Mouse (Mus musculus) activated CD4-positive, CD25-positive, alpha-beta regulatory T cell (primary cell): ENCODE results near the gene Fbxo47. TPM values are rescaled to one million over a fixed set of nuclear protein-coding genes. Genes with fewer than 3 reads are reported as not detected.

Source experiments
- polyA plus RNA-seq, 2 experiments: library from polyadenylated mRNA; unstranded; fragments of 100-300 nt; shearing (Covaris generic); gene quantifications; one replicate each; pipeline ENCODE4 v1.2.1; 2017

Fbxo47 gene
- under 1 TPM; 0.61 to 0.85 TPM for polyA plus RNA-seq

GRCm38 (mm10) chr11:97883918-97884600 is at the start of gene Fbxo47:
TSS of gene Fbxo47 (minus strand) at chr11:97884154.

DNA sequence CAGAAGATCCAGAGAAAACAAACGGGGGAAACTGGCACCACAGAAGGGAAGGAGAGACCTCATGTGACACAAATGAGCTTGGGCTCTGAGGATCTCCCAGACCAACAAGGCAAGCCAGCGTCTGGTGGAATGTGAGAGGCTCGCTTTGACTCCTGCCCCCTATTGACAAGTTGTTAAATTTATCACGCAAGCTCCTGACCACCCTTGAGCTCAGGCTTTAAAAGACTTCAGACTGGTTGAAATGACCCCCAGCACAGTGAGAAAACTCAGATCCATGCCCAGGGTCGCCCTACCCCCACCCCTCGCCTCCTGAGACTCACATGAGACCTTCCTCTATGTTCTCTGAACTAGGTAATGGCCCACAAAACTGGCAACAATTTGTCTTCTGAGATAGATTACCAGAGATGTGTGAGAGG is 43.4 kb downstream of the Fbxo47 start, which contains the start of gene B230217C12Rik:
Gene B230217C12Rik, plus strand, starts transcription at position 242 of the 416 bp plus-strand sequence.

Other genes with a start within 250 kb of the Fbxo47 start
- 10 to 100 TPM; 15.9 to 17.1 TPM for gene Mllt6, start 220.7 kb downstream of the Fbxo47 start, polyA plus RNA-seq
- gene Cisd3, start 198.3 kb downstream of the Fbxo47 start, polyA plus RNA-seq, result 100 to 1,000 TPM in 1 of 2 experiments, 10 to 100 TPM in 1; 92.2 to 123 TPM
- 1 to 10 TPM; 1.2 to 3.7 TPM for gene Pcgf2, start 183.7 kb downstream of the Fbxo47 start, polyA plus RNA-seq
- 100 to 1,000 TPM; 475 to 485 TPM for gene Psmb3, start 180.8 kb downstream of the Fbxo47 start, polyA plus RNA-seq
- 1 to 10 TPM; 1.5 to 4.1 TPM for gene Pip4k2b, start 139.4 kb downstream of the Fbxo47 start, polyA plus RNA-seq
- 10 to 100 TPM; 16.0 to 24.9 TPM for gene Cwc25, start 117.6 kb downstream of the Fbxo47 start, polyA plus RNA-seq
- not detected for gene 1700001P01Rik, start 108.2 kb downstream of the Fbxo47 start, polyA plus RNA-seq
- 100 to 1,000 TPM; 356 to 584 TPM for gene Rpl23, start 101.7 kb downstream of the Fbxo47 start, polyA plus RNA-seq
- gene Lasp1, start 85.2 kb downstream of the Fbxo47 start, polyA plus RNA-seq, result 100 to 1,000 TPM; 135 to 219 TPM
- 1 to 10 TPM; 1.4 TPM for gene B230217C12Rik, start 43.4 kb downstream of the Fbxo47 start, polyA plus RNA-seq
- 10 to 100 TPM in 1 of 2 experiments, 1 to 10 TPM in 1; 3.7 to 17.8 TPM for gene Plxdc1, start 102.3 kb upstream of the Fbxo47 start, polyA plus RNA-seq
- 100 to 1,000 TPM in 1 of 2 experiments, 10 to 100 TPM in 1; 79.5 to 139 TPM for gene Arl5c, start 112.0 kb upstream of the Fbxo47 start, polyA plus RNA-seq
- 10 to 100 TPM in 1 of 2 experiments, 1 to 10 TPM in 1; 9.8 to 19.5 TPM for gene Cacnb1, start 138.9 kb upstream of the Fbxo47 start, polyA plus RNA-seq
- 1,000 to 10,000 TPM; 1,409 to 2,156 TPM for gene Rpl19, start 142.6 kb upstream of the Fbxo47 start, polyA plus RNA-seq
- gene Stac2, start 169.3 kb upstream of the Fbxo47 start, polyA plus RNA-seq, result under 1 TPM; 0.10 to 0.18 TPM